Mouse (Mus musculus) kidney, embryonic 15.5 days (tissue): ENCODE data around the gene Eml4. TPM values are rescaled to one million over a fixed set of nuclear protein-coding genes. Genes with fewer than 3 reads are reported as not detected.

Source experiments
- ATAC-seq: fragments of 200-750 bp; cut with Nextera tagmentation; replicated peaks from 2 replicates; pipeline ENCODE4 v1.8.0; 2017; ENCODE audit warnings: moderate TSS enrichment; ENCODE audit not compliant: low FRiP score
- H3K27ac ChIP-seq: fragments of 300-500 bp; sonication (generic); 2 replicates; pipeline ENCODE4 v1.5.1; 2015; ENCODE audit warnings: mild to moderate bottlenecking, inconsistent platforms
- H3K27me3 ChIP-seq: fragments of 300-500 bp; sonication (generic); 2 replicates; pipeline ENCODE4 v1.6.1; 2015; ENCODE audit warnings: inconsistent platforms
- H3K36me3 ChIP-seq: fragments of 300-500 bp; sonication (generic); 2 replicates; pipeline ENCODE4 v1.6.1; 2015; ENCODE audit warnings: inconsistent platforms
- H3K4me1 ChIP-seq: fragments of 300-500 bp; sonication (generic); 2 replicates; pipeline ENCODE4 v1.6.1; 2015; ENCODE audit warnings: inconsistent platforms
- H3K4me2 ChIP-seq: fragments of 300-500 bp; sonication (generic); 2 replicates; pipeline ENCODE4 v1.6.1; 2015; ENCODE audit warnings: moderate library complexity, mild to moderate bottlenecking, inconsistent platforms
- H3K4me3 ChIP-seq: fragments of 300-500 bp; sonication (generic); replicated peaks from 2 replicates; pipeline ENCODE4 v1.5.1; 2015; ENCODE audit warnings: mild to moderate bottlenecking, inconsistent platforms
- H3K9ac ChIP-seq: fragments of 300-500 bp; sonication (generic); 2 replicates; pipeline ENCODE4 v1.6.1; 2015; ENCODE audit warnings: mild to moderate bottlenecking, inconsistent platforms
- H3K9me3 ChIP-seq: fragments of 300-500 bp; sonication (generic); replicated peaks from 2 replicates; pipeline ENCODE4 v1.6.1; 2016; ENCODE audit warnings: inconsistent platforms
- WGBS: fragments of 180-500 bp; shearing (Covaris S2); methylation state at CpG from one replicate; pipeline ENCODE4 v1.1.7; 2015; ENCODE audit warnings: mixed read lengths; 5-methylcytosine and 5-hydroxymethylcytosine counted together
- polyA plus RNA-seq: library from polyadenylated mRNA; unstranded; fragments of >200 nt; fragmentation: Nextera tagmentation; extraction: Ambion mirVana; gene quantifications from 2 replicates; pipeline ENCODE4 v1.2.1, GENCODE M21; 2015

Gene Eml4
- polyA plus RNA-seq, 1 experiment from 2014 or later, result 37.3 TPM

DNA sequence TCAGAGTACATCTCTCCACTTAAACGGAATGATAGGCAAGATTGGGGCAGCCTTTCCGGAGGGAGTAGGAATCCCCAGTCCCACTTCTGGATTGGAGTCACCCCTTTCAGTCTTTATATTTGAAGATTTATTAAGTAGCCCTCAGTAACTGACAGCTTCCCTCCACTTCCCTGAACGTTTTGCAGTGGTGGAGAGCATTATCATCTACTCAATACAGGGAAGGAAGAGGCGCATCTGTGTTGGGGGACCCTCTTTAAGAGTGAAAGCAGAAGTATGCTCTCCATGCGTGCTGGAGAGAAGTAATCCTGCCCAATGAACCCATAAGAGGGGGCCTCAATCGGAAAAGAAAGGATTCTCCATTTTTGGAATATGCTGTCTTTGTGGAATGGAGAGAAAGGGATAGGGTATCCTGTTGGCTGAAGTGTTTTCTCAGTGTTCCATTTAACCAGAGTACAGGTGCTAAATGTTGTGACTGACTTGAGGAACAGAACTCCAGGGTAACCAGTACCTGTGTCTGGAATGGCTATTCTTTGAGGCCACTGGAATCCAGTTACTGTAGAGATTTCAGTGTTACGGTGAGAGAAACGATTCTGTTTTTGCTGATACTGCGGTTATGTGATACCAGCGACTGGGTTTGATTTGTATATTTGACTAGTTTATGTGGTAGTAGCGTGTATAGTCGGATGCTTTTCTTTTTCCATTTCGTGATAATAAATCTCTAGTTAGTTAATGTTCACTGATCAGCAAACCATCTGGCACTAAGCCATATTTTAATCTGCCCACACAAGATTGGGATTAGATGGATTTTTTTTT lies 1.1 kb downstream of the Eml4 start:
- Histone ChIP-seq H3K27ac (peak overlapping the region; percentile 90), H3K4me1 (peaks cover 16% of the 10 kb centered on the region), H3K4me2 (peak overlapping the region; percentile 75), H3K4me3 (peak overlapping the region; percentile 88), H3K36me3 (no peaks in the 10 kb centered on the region), H3K9me3 (no peaks in the 10 kb centered on the region), H3K9ac (peak overlapping the region; percentile 90), H3K27me3 (no peaks in the 10 kb centered on the region)
- no peak for ATAC-seq
- 2% methylated on average over 13 of the region's 13 CpGs for WGBS

GRCm38 (mm10) chr17:83352456-83352855 lies 1.7 kb downstream of the Eml4 start:
- peak overlapping the region; percentile 75 for H3K4me2 ChIP-seq
- H3K9me3 ChIP-seq, result no peaks in the 10 kb centered on the region
- H3K36me3 ChIP-seq, result no peaks in the 10 kb centered on the region
- H3K4me1 ChIP-seq, result peaks cover 19% of the 10 kb centered on the region
- ATAC-seq, result no peak
- no peaks in the 10 kb centered on the region for H3K27me3 ChIP-seq
- H3K4me3 ChIP-seq, result peak overlapping the region; percentile 88
- no peak overlapping the region for H3K27ac ChIP-seq
- 6% methylated on average over 2 of the region's 2 CpGs for WGBS
- 0 out of 2 replicates have a peak overlapping the region, but pooled peaks have one; percentile 11 for H3K9ac ChIP-seq

- peak overlapping the region; percentile 88 for H3K4me3 ChIP-seq
- no peaks in the 10 kb centered on the region for H3K36me3 ChIP-seq
- WGBS, result 29% methylated on average over 5 of the region's 5 CpGs
- H3K9me3 ChIP-seq, result no peaks in the 10 kb centered on the region
- ATAC-seq, result no peak
- no peak overlapping the region for H3K27ac ChIP-seq
- peak overlapping the region; percentile 75 for H3K4me2 ChIP-seq
- H3K27me3 ChIP-seq, result no peaks in the 10 kb centered on the region
- peaks cover 19% of the 10 kb centered on the region for H3K4me1 ChIP-seq
- 0 out of 2 replicates have a peak overlapping the region, but pooled peaks have one; percentile 11 for H3K9ac ChIP-seq
Observed at GRCm38 (mm10) chr17:83353011-83353410, 2.3 kb downstream of the Eml4 start.

GRCm38 (mm10) chr17:83353460-83353859 lies 2.7 kb downstream of the Eml4 start:
- ATAC-seq, result no peak
- H3K4me3 ChIP-seq, result no peak overlapping the region

DNA sequence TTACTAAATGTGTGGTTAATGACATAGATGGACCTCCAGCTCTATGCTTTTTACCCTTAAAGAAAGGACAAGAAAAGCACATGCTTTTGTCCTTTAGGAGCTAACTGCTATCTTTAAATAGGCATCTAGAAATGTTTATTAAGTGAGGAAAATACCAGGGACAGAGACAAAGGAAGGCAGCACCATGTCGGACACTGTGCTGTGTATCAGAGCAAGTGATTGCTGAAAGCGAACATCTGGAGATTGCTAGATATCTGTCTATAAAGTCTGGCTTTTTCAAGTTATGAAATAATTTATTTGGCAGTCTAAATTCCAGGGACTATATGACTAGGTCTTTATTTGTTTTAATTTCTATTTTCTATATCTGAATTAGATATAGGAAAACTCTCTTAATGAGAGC lies 4.8 kb downstream of the Eml4 start:
- no peaks in the 10 kb centered on the region for H3K9me3 ChIP-seq
- H3K4me2 ChIP-seq, result no peak overlapping the region
- no peaks in the 10 kb centered on the region for H3K27me3 ChIP-seq
- 65% methylated on average over 2 of the region's 2 CpGs for WGBS
- H3K9ac ChIP-seq, result no peak overlapping the region
- H3K36me3 ChIP-seq, result no peaks in the 10 kb centered on the region
- peaks cover 23% of the 10 kb centered on the region for H3K4me1 ChIP-seq
- ATAC-seq, result no peak
- H3K4me3 ChIP-seq, result no peak overlapping the region
- no peak overlapping the region for H3K27ac ChIP-seq

More at GRCm38 (mm10) chr17:83353460-83353859, 2.7 kb downstream of the Eml4 start:
- Histone ChIP-seq H3K4me2 (peak overlapping the region; percentile 75; the same call in 1 of the 2 replicates), H3K9ac (0 out of 2 replicates have a peak overlapping the region, but pooled peaks have one; percentile 7), H3K4me1 (peaks cover 20% of the 10 kb centered on the region), H3K27me3 (no peaks in the 10 kb centered on the region), H3K36me3 (no peaks in the 10 kb centered on the region), H3K9me3 (no peaks in the 10 kb centered on the region), H3K27ac (no peak overlapping the region)
- WGBS, result 51% methylated on average over 4 of the region's 4 CpGs

- no peak overlapping the region for H3K27ac ChIP-seq
- WGBS, result 80% methylated on average over 4 of the region's 4 CpGs
- peaks cover 23% of the 10 kb centered on the region for H3K4me1 ChIP-seq
- H3K4me2 ChIP-seq, result no peak overlapping the region
- no peak overlapping the region for H3K9ac ChIP-seq
- no peak overlapping the region for H3K4me3 ChIP-seq
- ATAC-seq, result no peak
- no peaks in the 10 kb centered on the region for H3K36me3 ChIP-seq
- no peaks in the 10 kb centered on the region for H3K9me3 ChIP-seq
- H3K27me3 ChIP-seq, result no peaks in the 10 kb centered on the region
Observed at GRCm38 (mm10) chr17:83359934-83360333, 9.2 kb downstream of the Eml4 start.

- Histone ChIP-seq H3K27me3 (no peaks in the 10 kb centered on the region), H3K4me2 (no peak overlapping the region), H3K27ac (no peak overlapping the region), H3K4me3 (no peak overlapping the region), H3K36me3 (no peaks in the 10 kb centered on the region), H3K9ac (no peak overlapping the region), H3K9me3 (no peaks in the 10 kb centered on the region), H3K4me1 (peaks cover 29% of the 10 kb centered on the region)
- no peak for ATAC-seq
- WGBS, result 66% methylated on average over 13 of the region's 13 CpGs
Observed at GRCm38 (mm10) chr17:83360796-83361566, 10.2 kb downstream of the Eml4 start.

DNA sequence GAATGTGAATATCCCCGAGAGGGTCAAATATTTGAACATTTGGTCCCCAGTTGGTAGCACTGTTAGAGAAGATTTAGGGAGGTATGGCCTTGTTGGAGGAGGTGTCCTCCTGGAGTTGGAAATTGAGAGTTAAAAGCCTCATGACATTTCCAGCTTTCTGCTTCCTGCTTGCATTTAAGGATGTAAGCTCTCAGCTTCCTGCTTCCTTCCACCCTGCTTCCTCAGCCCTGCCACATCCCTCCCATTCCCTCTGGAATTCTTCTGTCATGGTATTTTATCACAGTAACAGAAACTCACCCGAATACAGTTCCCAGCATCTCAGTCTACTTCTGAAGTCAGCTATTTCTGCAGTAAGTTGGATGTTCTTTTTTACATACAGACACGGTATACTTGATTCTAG lies 12.3 kb downstream of the Eml4 start:
- Histone ChIP-seq H3K9me3 (no peaks in the 10 kb centered on the region), H3K4me2 (no peak overlapping the region), H3K27me3 (no peaks in the 10 kb centered on the region), H3K27ac (no peak overlapping the region), H3K36me3 (no peaks in the 10 kb centered on the region), H3K9ac (no peak overlapping the region), H3K4me3 (no peak overlapping the region), H3K4me1 (peaks cover 30% of the 10 kb centered on the region)
- WGBS, result 56% methylated on average over 3 of the region's 3 CpGs
- no peak for ATAC-seq

- no peaks in the 10 kb centered on the region for H3K27me3 ChIP-seq
- no peak overlapping the region for H3K4me2 ChIP-seq
- H3K4me3 ChIP-seq, result no peak overlapping the region
- no peak overlapping the region for H3K27ac ChIP-seq
- no peaks in the 10 kb centered on the region for H3K36me3 ChIP-seq
- WGBS, result 80% methylated on average over 5 of the region's 5 CpGs
- H3K9ac ChIP-seq, result no peak overlapping the region
- peaks cover 28% of the 10 kb centered on the region for H3K4me1 ChIP-seq
- ATAC-seq, result no peak
- no peaks in the 10 kb centered on the region for H3K9me3 ChIP-seq
Observed at GRCm38 (mm10) chr17:83364296-83364695, 13.6 kb downstream of the Eml4 start.

DNA sequence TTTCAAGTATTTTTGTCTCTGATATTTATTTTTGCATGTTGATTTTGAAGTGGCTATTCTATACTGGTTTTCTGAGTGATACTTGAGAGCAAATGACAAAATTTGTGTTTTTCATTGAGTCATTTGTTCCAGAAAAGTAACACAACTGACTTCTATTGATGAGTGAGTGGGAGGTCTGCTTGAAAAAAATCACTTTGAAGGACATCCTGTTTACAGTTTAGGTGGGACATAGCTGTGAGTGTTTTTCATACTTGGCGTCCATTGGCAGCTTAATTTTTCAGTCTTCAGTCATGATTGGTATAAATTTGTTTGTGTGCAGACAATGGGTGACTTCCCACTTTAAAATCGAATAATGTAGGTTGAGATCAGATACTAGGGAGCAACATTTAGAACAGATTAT lies 14.4 kb downstream of the Eml4 start:
- no peak overlapping the region for H3K4me3 ChIP-seq
- H3K36me3 ChIP-seq, result no peaks in the 10 kb centered on the region
- H3K27me3 ChIP-seq, result no peaks in the 10 kb centered on the region
- H3K27ac ChIP-seq, result no peak overlapping the region
- peaks cover 24% of the 10 kb centered on the region for H3K4me1 ChIP-seq
- no peaks in the 10 kb centered on the region for H3K9me3 ChIP-seq
- H3K9ac ChIP-seq, result no peak overlapping the region
- no peak overlapping the region for H3K4me2 ChIP-seq
- no peak for ATAC-seq
- WGBS, result 61% methylated on average over 2 of the region's 2 CpGs

- Histone ChIP-seq H3K27me3 (no peaks in the 10 kb centered on the region), H3K4me2 (no peak overlapping the region), H3K9me3 (no peaks in the 10 kb centered on the region), H3K4me3 (no peak overlapping the region), H3K36me3 (no peaks in the 10 kb centered on the region), H3K9ac (no peak overlapping the region), H3K4me1 (peaks cover 23% of the 10 kb centered on the region), H3K27ac (peak overlapping the region; percentile 59)
- 35% methylated on average over 11 of the region's 11 CpGs for WGBS
- no peak for ATAC-seq
Observed at GRCm38 (mm10) chr17:83365614-83366355, 15.1 kb downstream of the Eml4 start.

- H3K4me3 ChIP-seq, result no peak overlapping the region
- H3K9ac ChIP-seq, result no peak overlapping the region
- H3K36me3 ChIP-seq, result no peaks in the 10 kb centered on the region
- no peak overlapping the region for H3K27ac ChIP-seq
- no peak for ATAC-seq
- 75% methylated on average over 5 of the region's 5 CpGs for WGBS
- H3K4me2 ChIP-seq, result no peak overlapping the region
- H3K4me1 ChIP-seq, result peaks cover 11% of the 10 kb centered on the region
- H3K9me3 ChIP-seq, result no peaks in the 10 kb centered on the region
- H3K27me3 ChIP-seq, result no peaks in the 10 kb centered on the region
Observed at GRCm38 (mm10) chr17:83367387-83367786, 16.7 kb downstream of the Eml4 start.
